Mouse (Mus musculus) T-helper 2 cell (primary cell): ENCODE measurements around the gene Cldn5.

Experiments
- in situ Hi-C: fragments of 300-600 bp; cut with MboI, MseI; formaldehyde crosslinking; loops from one replicate; pipeline ENCODE4 v1.15.1; 2025; ENCODE audit warnings: high pct_unique_total_duplicates

The Cldn5 gene

GRCm38 (mm10) chr16:18785025-18785424 lies 8.4 kb downstream of the Cldn5 start:
- in situ Hi-C loops = no loop called here

GRCm38 (mm10) chr16:18785485-18785884 lies 8.8 kb downstream of the Cldn5 start:
- in situ Hi-C loops = no loop called here

- in situ Hi-C loops = no loop called here
These were observed 10.0 kb downstream of the Cldn5 start for GRCm38 (mm10) chr16:18786652-18787051.

GRCm38 (mm10) chr16:18788627-18789406 lies 12.2 kb downstream of the Cldn5 start:
- in situ Hi-C loops = no loop called here

GRCm38 (mm10) chr16:18795223-18795899 lies 18.7 kb downstream of the Cldn5 start:
- in situ Hi-C loops = no loop called here

GRCm38 (mm10) chr16:18796645-18797044 lies 20.0 kb downstream of the Cldn5 start:
- in situ Hi-C loops = no loop called here

- in situ Hi-C loops = no loop called here
These were observed 21.5 kb downstream of the Cldn5 start for GRCm38 (mm10) chr16:18798151-18798550.

- in situ Hi-C loops = no loop called here
These were observed 22.2 kb downstream of the Cldn5 start for GRCm38 (mm10) chr16:18798841-18799240.

GRCm38 (mm10) chr16:18805746-18806145 lies 29.1 kb downstream of the Cldn5 start:
- in situ Hi-C loops = loop anchor here (25.0 kb wide), 1 partner anchor 543 kb away; the partner anchor contains the start of gene Gm49776

GRCm38 (mm10) chr16:18809001-18809400 lies 32.4 kb downstream of the Cldn5 start:
- in situ Hi-C loops = loop anchor here (25.0 kb wide), 1 partner anchor 547 kb away; the partner anchor contains the start of gene Gm49776

GRCm38 (mm10) chr16:18811032-18811431 lies 34.4 kb downstream of the Cldn5 start:
- in situ Hi-C loops = loop anchor here (10.0 to 25.0 kb wide), 2 partner anchors 549 to 1174 kb away; partner anchors contain the start of genes Gm49776 and Klhl6

- in situ Hi-C loops = loop anchor here (10.0 to 25.0 kb wide), 2 partner anchors 549 to 1173 kb away; partner anchors contain the start of genes Gm49776 and Klhl6
These were observed 35.1 kb downstream of the Cldn5 start, which contains the start of the genes Ufd1 and Cdc45 for GRCm38 (mm10) chr16:18811468-18812384. Ufd1 (plus strand) TSS chr16:18811779. Cdc45 (minus strand) TSS chr16:18811987.

GRCm38 (mm10) chr16:18812385-18812910 lies 35.8 kb downstream of the Cldn5 start:
- in situ Hi-C loops = loop anchor here (10.0 to 25.0 kb wide), 2 partner anchors 550 to 1172 kb away; partner anchors contain the start of genes Gm49776 and Klhl6

GRCm38 (mm10) chr16:18822356-18822755 lies 45.7 kb downstream of the Cldn5 start:
- in situ Hi-C loops = loop anchor here (25.0 kb wide), 1 partner anchor 560 kb away; the partner anchor contains the start of gene Gm49776

- in situ Hi-C loops = loop anchor here (25.0 kb wide), 1 partner anchor 561 kb away; the partner anchor contains the start of gene Gm49776
These were observed 46.3 kb downstream of the Cldn5 start for GRCm38 (mm10) chr16:18822925-18823324.
